Mouse (Mus musculus): ENCODE results near the gene Speer4f2. TPM values are rescaled to one million over a fixed set of nuclear protein-coding genes. Genes with fewer than 3 reads are reported as not detected.

The Speer4f2 gene
- polyA plus RNA-seq, 1 experiment: not detected

- Histone ChIP-seq H3K79me3 (ENCODE audit: low read depth) (no peaks in the 10 kb centered on the region), H3ac (ENCODE audit: control insufficient read depth, insufficient read length, low read depth) (no peak overlapping the region), H3K79me2 (ENCODE audit: control insufficient read depth, insufficient read depth) (no peaks in the 10 kb centered on the region), H3K36me3 (ENCODE audit: control insufficient read depth, insufficient read depth) (no peaks in the 10 kb centered on the region), H3K4me3 (ENCODE audit: insufficient read depth, poor library complexity, severe bottlenecking) (no peak overlapping the region), H3K27me3 (ENCODE audit: control insufficient read depth, insufficient read depth, insufficient read length) (no peaks in the 10 kb centered on the region)
- TF ChIP-seq CTCF (IDR thresholded peaks at IDR 0.05; ENCODE audit: control insufficient read depth, insufficient read depth, insufficient read length) (no peak), FOSL1 (IDR thresholded peaks at IDR 0.05; ENCODE audit: insufficient read depth, low read length, poor library complexity, severe bottlenecking) (no peak), MYOG (IDR thresholded peaks at IDR 0.05; ENCODE audit: control insufficient read depth, extremely low read depth, insufficient read length) (no peak), MYOD1 (IDR thresholded peaks at IDR 0.05; ENCODE audit: control insufficient read depth, insufficient read length, low read depth) (no peak)
These were observed 54.0 kb downstream of the Speer4f2 start for GRCm38 (mm10) chr5:17426930-17427329.

Other genes starting within 250 kb of the Speer4f2 start
- gene Speer4f1, start 102.9 kb downstream of the Speer4f2 start, polyA plus RNA-seq (2012; fragmentation: generic; extraction: Trizol): not detected
- gene Sema3c, start 201.1 kb downstream of the Speer4f2 start, polyA plus RNA-seq (2012; fragmentation: generic; extraction: Trizol): 0.61 TPM